Mouse (Mus musculus) T-cell, adult 2 months (primary cell): ENCODE measurements around the gene Il12rb2.
A peak's percentile ranks its signal among the peaks of the same experiment; 100 is the strongest.

Source experiments
- DNase-seq: peaks from one replicate; pipeline ENCODE4 v3.0.0; 2022; ENCODE audit warnings: low spot score

The Il12rb2 gene

GRCm38 (mm10) chr6:67375982-67376391 lies at the start of gene Il12rb2:
TSS of gene Il12rb2 (minus strand) at chr6:67376188.
- peak; percentile 32 for DNase-seq

GRCm38 (mm10) chr6:67421761-67422160 lies 45.8 kb upstream of the Il12rb2 start:
- DNase-seq = no peak

- no peak for DNase-seq
Measured at GRCm38 (mm10) chr6:67416557-67416956, 40.6 kb upstream of the Il12rb2 start.

- peak; percentile 28 for DNase-seq
Measured at GRCm38 (mm10) chr6:67415276-67415675, 39.3 kb upstream of the Il12rb2 start.

DNA sequence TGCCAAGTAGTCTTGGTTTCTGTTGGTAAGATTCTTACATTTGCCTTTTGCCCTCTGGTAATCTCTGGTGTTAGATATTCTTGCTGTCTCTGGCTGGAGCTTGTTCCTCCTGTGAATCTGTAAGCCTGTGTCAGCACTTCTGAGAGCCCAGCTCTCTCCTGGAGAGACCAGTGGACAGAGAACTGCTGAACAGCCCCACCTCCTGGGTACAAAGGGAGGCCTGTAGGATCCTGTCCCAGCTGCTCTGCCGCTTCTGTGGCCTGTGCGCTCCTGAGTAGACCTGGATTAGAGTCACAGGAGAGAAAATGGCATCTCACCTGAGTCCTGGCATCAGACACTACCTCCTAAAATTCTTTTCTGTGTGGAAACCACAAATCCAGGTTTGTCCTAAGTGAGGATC lies 37.4 kb upstream of the Il12rb2 start:
- no peak for DNase-seq

- DNase-seq = no peak
Measured at GRCm38 (mm10) chr6:67405281-67405682, 29.3 kb upstream of the Il12rb2 start.

DNA sequence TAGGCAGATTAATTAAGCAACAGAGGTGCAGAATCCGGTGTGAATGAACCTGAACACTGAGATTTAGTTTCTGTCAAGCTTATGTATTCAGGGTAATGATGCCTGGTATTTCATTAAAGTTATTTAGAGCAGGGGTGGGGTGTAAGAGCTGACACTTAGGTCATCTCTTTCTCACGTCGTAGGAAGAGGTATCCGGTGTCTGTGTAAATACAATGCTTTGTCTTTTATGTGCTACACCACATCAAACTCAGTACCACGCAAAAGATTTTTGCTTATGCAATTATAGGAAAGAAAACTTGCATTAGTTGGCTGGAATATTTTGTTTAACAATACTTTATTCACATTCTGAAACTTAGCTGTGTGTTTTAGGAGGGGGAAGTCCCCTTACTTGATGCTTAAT lies 23.6 kb upstream of the Il12rb2 start:
- DNase-seq = peak; percentile 33

DNA sequence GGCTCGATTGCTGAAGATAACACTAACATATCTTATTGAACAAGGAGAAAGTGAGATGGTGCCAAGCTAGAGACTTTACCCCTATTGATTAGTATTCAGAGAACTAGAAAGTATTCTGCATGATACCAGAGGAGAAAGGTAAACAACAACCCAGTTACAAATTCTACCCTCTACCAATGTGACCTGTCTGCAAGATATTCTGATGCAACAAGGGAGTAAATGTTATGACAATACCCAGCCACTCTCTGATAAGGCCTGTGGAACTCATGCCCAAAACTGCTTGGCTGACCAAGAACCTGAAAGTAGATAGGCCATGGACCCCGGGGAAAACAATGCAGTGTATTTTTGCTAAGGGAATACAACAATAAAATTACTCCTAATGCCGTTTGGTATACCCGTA lies 10.2 kb downstream of the Il12rb2 start:
- no peak for DNase-seq

DNA sequence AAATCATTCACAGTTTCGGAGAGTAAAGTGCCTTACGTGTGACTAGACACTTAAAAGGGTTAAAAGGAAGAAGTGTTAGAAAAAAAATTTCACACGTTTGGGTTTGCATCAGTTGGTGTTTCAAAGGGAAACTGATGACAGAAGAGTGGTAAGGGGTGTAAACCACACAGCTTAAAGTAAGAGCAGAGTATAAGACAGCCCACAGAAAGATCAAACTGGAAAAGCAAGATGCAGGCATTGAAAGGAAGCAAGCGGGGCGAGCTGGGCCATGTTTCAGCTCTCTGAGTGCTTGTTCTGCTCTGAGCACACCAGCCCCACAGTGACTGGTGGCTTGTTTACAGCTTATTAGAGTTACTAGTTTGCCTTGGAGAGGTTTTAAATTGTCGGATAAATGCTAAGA lies 27.9 kb downstream of the Il12rb2 start:
- DNase-seq = peak; percentile 74

GRCm38 (mm10) chr6:67339494-67339893 lies 36.5 kb downstream of the Il12rb2 start:
- DNase-seq = peak; percentile 54

- DNase-seq = no peak
Measured at GRCm38 (mm10) chr6:67337943-67338342, 38.0 kb downstream of the Il12rb2 start.

- no peak for DNase-seq
Measured at GRCm38 (mm10) chr6:67323788-67324187, 52.2 kb downstream of the Il12rb2 start.

- DNase-seq = peak; percentile 38
Measured at GRCm38 (mm10) chr6:67318451-67318850, 57.5 kb downstream of the Il12rb2 start.

GRCm38 (mm10) chr6:67317827-67318338 lies 58.1 kb downstream of the Il12rb2 start:
- DNase-seq = peak; percentile 45

GRCm38 (mm10) chr6:67317068-67317467 lies 58.9 kb downstream of the Il12rb2 start:
- no peak for DNase-seq

GRCm38 (mm10) chr6:67314697-67315096 lies 61.3 kb downstream of the Il12rb2 start:
- no peak for DNase-seq

DNA sequence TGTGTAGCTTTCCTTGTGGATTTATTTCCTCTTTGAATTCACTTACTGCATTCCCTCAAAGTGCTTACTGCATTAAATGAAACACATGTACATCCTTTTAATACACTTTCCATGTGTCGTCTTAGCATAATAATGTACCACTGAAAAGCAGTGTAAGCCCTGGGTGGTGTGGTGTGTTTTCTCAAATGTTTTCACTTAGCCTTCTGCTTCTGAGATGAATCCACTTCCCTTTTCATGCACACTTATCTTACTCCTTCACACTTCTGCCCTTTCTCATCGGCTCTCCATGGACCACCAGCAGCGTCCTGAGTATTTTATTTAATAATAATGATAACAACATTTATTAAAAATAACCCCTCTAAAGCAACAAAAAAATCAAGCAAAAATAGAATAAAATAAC lies 66.2 kb downstream of the Il12rb2 start:
- no peak for DNase-seq

DNA sequence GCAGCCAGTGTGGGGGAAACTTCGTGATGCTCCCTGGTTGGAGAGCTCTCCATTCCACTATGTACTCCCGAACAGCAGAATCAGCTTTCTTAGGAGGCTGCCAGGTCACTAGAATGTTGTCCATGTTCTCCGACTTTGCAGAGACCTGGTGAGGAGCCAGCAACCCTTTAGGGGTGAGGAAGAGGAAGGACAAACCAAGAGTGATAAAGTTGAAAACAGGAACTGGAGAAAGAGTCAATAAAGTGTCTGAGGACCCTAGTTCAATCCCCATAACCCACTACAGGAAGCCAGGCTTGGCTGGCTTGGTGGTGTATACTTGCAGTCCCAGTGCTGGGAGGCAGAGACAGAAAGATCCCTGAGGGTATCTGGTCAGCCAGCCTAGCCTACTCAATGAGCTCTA lies 67.0 kb downstream of the Il12rb2 start:
- no peak for DNase-seq

DNA sequence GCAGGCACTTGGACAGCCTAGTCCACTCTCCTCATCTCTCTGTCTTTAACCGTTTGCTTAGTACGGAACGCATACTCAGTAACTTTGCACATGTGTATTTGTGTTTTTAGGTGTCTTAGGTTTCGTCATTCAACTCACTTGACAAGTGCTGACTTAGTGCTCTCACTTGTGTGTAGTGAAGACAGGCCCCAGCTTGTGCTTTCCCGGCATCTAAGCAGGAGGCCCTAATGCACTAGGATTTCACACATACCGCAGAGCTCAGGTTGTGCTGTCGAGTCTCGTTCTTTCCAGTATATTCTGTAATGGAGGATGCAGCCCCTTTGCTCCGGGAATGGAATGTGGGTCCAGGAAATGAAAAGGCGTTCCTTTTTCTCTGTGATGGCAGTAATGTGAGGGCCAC lies 72.8 kb downstream of the Il12rb2 start:
- DNase-seq = no peak

GRCm38 (mm10) chr6:67302471-67302870 lies 73.5 kb downstream of the Il12rb2 start:
- DNase-seq = peak; percentile 14

DNA sequence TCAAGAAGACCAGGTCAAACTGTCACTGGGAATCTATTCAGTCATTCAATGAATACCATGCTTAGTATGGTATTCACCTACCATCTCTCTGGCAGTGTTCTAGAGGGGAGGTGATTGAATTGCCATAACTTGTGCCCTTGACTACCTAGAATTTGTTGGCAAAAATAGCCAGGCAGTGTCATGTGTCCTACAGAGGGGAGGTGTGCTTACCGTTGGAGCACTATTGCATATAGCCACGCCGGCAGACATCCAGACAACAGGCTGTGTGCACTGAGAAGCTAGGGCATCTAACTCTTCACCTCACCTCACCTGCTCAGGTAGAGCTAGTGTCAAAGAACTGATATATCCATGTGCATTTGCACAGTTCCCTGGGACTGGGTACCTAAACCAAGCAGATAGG lies 74.8 kb downstream of the Il12rb2 start:
- no peak for DNase-seq

GRCm38 (mm10) chr6:67300710-67301163 lies 75.3 kb downstream of the Il12rb2 start:
- no peak for DNase-seq

GRCm38 (mm10) chr6:67300300-67300699 lies 75.7 kb downstream of the Il12rb2 start:
- DNase-seq = no peak

DNA sequence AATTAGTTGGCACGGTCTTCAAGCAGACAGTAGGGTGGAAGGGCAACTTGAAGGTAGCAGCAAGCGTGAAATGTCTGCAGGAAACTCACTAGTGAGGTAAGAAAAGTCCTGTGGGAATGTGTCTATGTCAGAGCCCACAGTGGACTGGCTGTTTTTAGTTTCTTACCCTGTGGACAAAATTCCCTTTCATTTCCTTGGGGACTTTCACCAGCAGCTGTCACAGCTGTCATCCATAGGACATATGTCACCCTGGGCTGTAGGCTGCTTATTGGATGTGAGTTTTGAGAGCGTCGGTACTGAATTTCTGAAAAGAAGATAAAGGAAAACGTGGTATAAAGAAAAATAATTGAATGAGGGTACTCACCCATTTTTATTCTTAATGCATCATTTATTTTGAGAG lies 77.2 kb downstream of the Il12rb2 start:
- no peak for DNase-seq

DNA sequence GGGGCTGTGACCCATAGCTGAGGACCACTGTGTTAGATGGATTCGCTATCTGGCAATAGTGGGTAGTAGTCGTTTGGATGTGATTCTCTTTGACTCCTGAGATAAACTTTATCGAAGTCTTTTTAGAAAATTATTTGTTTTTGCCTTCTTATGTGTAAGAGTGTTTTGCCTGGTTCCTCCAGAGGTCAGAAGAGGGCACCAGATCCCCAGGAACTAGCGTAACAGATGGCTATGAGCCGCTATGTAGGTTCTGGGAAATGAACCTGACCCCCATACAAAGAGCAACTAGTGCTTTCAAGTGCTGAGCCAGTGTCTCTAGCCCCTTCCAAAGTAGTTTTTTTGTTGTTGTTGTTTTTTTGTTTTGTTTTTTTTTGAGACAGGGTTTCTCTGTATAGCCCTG lies 79.9 kb downstream of the Il12rb2 start:
- DNase-seq = peak; percentile 42
